Mouse (Mus musculus) heart, embryonic 10.5 days (tissue): ENCODE results near the gene Usp42. TPM values are rescaled to one million over a fixed set of nuclear protein-coding genes. Genes with fewer than 3 reads are reported as not detected.

Experiments used
- DNase-seq: peaks from one replicate; pipeline ENCODE4 v3.0.0-alpha.2; 2017; ENCODE audit warnings: low spot score
- H3K27ac ChIP-seq: fragments of 300-500 bp; sonication (generic); 2 replicates; pipeline ENCODE4 v1.5.1; 2016; ENCODE audit warnings: mild to moderate bottlenecking
- H3K27me3 ChIP-seq: fragments of 300-500 bp; sonication (generic); 2 replicates; pipeline ENCODE4 v1.6.1; 2016; ENCODE audit warnings: mild to moderate bottlenecking; ENCODE audit not compliant: poor library complexity, insufficient read depth, severe bottlenecking
- H3K36me3 ChIP-seq: fragments of 300-500 bp; sonication (generic); 2 replicates; pipeline ENCODE4 v1.6.1; 2016; ENCODE audit warnings: mild to moderate bottlenecking, moderate library complexity
- H3K4me1 ChIP-seq: fragments of 300-500 bp; sonication (generic); 2 replicates; pipeline ENCODE4 v1.6.1; 2016; ENCODE audit warnings: mild to moderate bottlenecking
- H3K4me3 ChIP-seq: fragments of 300-500 bp; sonication (generic); 2 replicates; pipeline ENCODE4 v1.5.1; 2016; ENCODE audit warnings: mild to moderate bottlenecking, moderate library complexity
- H3K9me3 ChIP-seq: fragments of 300-500 bp; sonication (generic); 2 replicates; pipeline ENCODE4 v1.6.1; 2016; ENCODE audit warnings: mild to moderate bottlenecking, moderate library complexity
- WGBS: fragments of 180-500 bp; shearing (Covaris S2); methylation state at CpG from one replicate; pipeline ENCODE4 v1.1.7; 2016; 5-methylcytosine and 5-hydroxymethylcytosine counted together
- polyA plus RNA-seq: library from polyadenylated mRNA; unstranded; fragments of >200 nt; fragmentation: Nextera tagmentation; extraction: Ambion mirVana; gene quantifications from 2 replicates; pipeline ENCODE4 v1.2.1, GENCODE M21; 2016

The Usp42 gene
- polyA plus RNA-seq, 1 experiment from 2014 or later: 15.9 TPM

DNA sequence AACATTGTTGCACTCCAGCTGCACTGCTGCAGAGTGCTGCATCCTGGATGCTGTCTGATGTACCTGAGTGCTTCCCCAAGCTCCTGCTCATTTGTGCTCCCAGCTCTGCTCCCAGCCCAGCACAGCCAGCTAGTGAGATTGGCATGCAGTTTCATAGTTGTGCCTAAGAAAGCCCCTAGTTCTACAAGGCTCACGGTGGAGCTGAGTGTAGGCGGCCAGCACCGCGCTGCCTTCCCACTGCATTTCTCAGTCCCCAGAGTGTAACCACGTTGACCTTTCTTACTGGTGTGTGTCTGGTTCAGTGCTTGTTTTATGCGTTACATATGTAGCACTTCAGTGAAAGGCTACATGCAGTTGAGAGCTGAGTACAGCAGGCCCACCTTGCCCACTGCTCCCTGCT is 48.4 kb downstream of the Usp42 start:
- 76% methylated on average over 6 of the region's 6 CpGs for WGBS
- no peak overlapping the region for H3K27ac ChIP-seq
- H3K4me1 ChIP-seq: peaks cover 20% of the 10 kb centered on the region
- H3K4me3 ChIP-seq: no peak overlapping the region
- DNase-seq: no peak
- H3K36me3 ChIP-seq: peaks cover 25% of the 10 kb centered on the region
- H3K27me3 ChIP-seq: no peaks in the 10 kb centered on the region
- no peaks in the 10 kb centered on the region for H3K9me3 ChIP-seq

DNA sequence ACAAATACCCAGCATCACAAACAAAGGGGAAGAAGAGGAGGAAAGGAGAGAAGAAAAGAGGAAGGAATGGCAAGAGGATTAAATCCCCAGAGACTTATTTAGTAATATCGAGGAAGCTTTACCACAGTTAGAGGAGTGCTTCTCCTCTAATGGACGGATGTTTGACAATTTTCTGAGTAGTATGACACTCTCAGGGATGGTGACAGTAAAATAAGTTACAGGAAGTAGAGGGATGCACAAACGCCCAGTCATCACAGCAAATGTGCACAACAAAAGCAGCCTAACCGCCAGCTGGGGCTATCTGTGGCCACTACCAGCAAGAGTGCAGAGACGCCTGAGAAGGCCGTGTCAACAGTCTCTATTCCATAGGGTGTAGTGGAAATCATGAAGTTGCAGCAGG is 52.4 kb downstream of the Usp42 start:
- Histone ChIP-seq H3K4me1 (peaks cover 39% of the 10 kb centered on the region), H3K9me3 (no peaks in the 10 kb centered on the region), H3K4me3 (no peak overlapping the region), H3K36me3 (no peaks in the 10 kb centered on the region), H3K27ac (no peak overlapping the region), H3K27me3 (no peaks in the 10 kb centered on the region)
- 71% methylated on average over 6 of the region's 6 CpGs for WGBS
- no peak for DNase-seq

DNA sequence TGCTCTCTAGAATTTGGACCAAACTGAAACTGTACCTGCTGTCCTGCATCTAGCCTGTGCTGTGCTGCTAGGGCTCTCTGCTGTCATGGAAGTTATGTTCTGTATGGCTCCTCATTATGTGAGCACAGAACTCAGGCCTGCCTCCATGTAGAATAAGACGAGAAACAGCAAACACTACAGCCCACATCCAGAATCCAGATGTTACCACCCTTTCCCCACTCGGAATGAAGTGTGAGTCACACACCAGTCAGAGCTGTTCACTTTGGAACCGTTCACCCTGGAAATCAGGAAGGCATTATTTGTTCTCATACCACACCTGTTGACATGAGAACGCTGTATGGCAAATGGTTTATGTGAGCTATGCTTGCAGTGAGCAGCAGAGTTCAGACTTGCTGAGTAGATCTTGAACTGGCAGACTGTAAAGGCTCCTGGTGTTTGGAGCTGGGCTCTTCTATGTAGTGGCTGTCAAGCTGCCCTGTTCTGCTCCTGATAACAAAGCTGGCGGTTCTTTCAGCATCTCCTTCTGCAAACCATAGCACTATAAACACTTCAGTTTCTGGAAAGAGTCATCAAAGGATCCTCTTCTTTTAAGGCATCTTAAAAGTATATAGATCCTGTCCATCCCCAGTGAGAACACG is 53.3 kb downstream of the Usp42 start:
- WGBS: 58% methylated on average over 6 of the region's 6 CpGs
- H3K4me3 ChIP-seq: no peak overlapping the region
- H3K4me1 ChIP-seq: peaks cover 33% of the 10 kb centered on the region
- no peak for DNase-seq
- no peak overlapping the region for H3K27ac ChIP-seq
- H3K27me3 ChIP-seq: no peaks in the 10 kb centered on the region
- H3K9me3 ChIP-seq: no peaks in the 10 kb centered on the region
- no peaks in the 10 kb centered on the region for H3K36me3 ChIP-seq

DNA sequence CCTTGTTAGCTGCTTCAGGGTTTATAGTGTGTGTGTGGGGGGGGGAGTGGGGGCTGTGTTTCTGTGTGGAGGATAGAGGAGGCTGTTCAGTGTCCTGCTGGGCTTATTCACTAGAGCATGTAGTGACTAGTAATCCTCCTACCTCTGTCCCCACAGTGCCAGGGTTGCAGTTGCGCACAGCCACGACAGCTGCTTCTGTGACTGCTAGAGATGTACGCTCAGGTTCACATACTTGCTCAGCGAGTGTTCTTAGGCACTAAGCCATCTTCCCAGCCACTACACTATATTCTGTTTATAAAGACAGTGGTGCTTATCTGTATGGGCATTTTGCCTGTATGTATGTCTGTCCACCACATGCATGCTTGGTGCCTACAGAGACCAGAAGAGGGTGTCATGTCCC is 54.7 kb downstream of the Usp42 start:
- H3K27me3 ChIP-seq: no peaks in the 10 kb centered on the region
- no peaks in the 10 kb centered on the region for H3K9me3 ChIP-seq
- H3K4me3 ChIP-seq: no peak overlapping the region
- H3K27ac ChIP-seq: no peak overlapping the region
- H3K36me3 ChIP-seq: no peaks in the 10 kb centered on the region
- no peak for DNase-seq
- H3K4me1 ChIP-seq: peaks cover 30% of the 10 kb centered on the region
- 88% methylated on average over 4 of the region's 4 CpGs for WGBS

DNA sequence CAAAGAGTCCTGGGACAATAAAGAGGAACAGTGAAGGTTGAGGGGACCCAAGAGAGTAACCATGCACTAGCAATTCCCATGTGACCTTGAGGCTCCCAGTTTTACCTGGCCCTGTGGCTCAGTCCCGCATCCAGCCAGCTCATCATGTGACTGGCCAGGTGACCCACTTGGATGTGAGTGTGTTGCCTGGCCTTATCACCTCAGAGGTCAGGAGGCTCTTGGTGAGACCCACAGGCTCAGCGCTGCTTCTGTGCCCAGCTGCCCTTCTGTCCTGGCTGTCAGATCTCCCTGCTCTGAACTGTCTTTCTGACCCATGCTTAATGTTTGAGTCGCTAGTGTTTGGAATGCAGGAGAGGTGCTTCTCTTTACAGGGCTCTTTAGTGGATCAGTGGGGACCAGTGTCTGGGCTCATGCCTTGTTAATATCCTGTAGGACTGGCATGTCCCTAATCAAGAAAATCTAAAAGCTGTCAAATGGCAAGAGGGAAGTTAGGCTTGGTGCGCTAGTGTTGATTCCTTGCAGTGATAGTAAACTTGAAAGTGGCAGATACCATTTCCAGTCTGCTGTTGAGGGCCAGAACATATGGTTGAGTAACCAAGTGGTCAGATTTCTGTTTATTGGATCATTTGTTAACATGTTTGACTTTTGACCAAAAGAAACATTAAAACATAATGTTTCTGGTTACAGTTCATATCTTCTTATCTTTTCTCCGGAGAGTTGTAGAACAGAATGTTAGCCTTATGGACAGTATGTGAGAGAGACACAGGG is 55.7 kb downstream of the Usp42 start:
- Histone ChIP-seq H3K27ac (no peak overlapping the region), H3K4me3 (no peak overlapping the region), H3K9me3 (no peaks in the 10 kb centered on the region), H3K36me3 (no peaks in the 10 kb centered on the region), H3K27me3 (no peaks in the 10 kb centered on the region), H3K4me1 (peaks cover 30% of the 10 kb centered on the region)
- no peak for DNase-seq
- 46% methylated on average over 5 of the region's 5 CpGs for WGBS

DNA sequence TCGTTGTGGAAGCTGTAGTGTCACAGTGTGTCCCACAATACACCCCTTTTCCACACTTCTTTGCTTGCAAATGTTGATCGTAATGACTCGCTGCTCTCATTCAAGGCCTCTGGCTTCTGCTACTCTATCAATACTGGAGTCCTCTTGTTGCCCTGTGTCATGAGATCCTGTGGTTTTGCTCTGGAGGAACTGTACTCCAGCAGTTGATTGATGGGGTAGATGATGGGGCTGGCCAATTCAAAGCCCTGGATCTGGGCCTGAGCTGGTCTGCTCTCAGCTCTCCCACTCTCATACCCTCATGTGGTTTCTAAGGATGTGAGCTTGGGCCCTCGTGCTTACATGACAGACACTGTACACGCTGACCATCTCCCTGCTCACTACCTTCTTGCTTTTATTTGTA is 57.5 kb downstream of the Usp42 start:
- H3K4me1 ChIP-seq: peaks cover 25% of the 10 kb centered on the region
- H3K27ac ChIP-seq: no peak overlapping the region
- no peaks in the 10 kb centered on the region for H3K36me3 ChIP-seq
- no peaks in the 10 kb centered on the region for H3K27me3 ChIP-seq
- no peak overlapping the region for H3K4me3 ChIP-seq
- WGBS: 83% methylated on average over 5 of the region's 5 CpGs
- no peaks in the 10 kb centered on the region for H3K9me3 ChIP-seq
- DNase-seq: no peak

DNA sequence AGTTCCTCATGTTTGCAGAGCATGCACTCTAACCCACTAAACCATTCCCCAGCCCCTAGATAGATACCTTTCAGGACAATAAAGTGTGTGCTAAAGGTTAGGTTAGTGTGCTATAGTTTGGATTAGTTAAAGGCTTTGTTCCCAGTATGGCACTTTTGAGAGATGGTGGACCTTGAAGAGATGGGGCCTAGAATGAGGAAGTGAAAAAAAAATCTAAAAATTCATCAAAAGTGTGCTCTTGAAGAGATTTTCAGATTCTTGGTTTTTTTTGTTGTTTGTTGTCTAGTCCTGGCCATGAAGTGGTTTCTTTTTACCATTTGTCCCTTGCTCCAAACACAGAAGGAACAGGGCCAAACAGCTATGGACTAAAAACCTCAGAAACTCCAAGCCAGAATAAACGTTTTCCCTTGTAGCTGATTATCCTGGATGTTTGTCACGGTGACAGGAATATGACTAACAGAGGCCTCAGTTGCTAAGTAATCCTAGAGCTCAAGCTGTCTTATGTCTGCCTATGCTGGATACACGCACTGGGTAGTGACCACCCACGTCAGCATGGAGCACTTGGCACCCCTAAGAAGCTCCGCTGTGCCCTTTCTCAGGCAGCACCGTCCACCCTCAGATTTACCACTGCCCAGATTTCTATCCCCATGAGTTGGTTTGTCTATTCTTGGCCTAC is 61.2 kb downstream of the Usp42 start:
- Histone ChIP-seq H3K9me3 (no peaks in the 10 kb centered on the region), H3K4me1 (peaks cover 5% of the 10 kb centered on the region), H3K27me3 (no peaks in the 10 kb centered on the region), H3K27ac (no peak overlapping the region), H3K36me3 (no peaks in the 10 kb centered on the region), H3K4me3 (no peak overlapping the region)
- DNase-seq: no peak
- 87% methylated on average over 6 of the region's 6 CpGs for WGBS

DNA sequence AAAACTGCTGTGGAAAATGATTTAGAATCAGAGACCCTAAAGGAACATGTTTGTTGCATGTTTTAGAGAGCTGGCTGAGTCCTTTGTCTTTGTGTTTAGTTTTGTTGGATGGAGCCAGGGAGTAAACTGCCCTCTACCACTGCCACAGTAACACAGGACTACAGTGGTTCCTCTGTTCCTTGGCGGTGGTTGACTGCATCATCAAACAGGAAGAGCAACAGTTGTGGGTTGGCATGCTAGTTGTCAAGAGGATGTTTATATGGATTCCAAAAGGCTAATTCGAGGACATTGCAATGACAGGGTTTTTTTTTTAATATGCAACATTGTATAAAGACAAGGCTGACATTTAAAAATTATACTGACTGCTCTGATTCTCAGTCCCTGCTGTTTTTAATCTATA is 62.2 kb downstream of the Usp42 start:
- Histone ChIP-seq H3K36me3 (no peaks in the 10 kb centered on the region), H3K27ac (peak overlapping the region; percentile 59), H3K9me3 (no peaks in the 10 kb centered on the region), H3K27me3 (no peaks in the 10 kb centered on the region), H3K4me1 (peaks cover 4% of the 10 kb centered on the region), H3K4me3 (no peak overlapping the region)
- no peak for DNase-seq
- WGBS: 59% methylated on average over 2 of the region's 2 CpGs

DNA sequence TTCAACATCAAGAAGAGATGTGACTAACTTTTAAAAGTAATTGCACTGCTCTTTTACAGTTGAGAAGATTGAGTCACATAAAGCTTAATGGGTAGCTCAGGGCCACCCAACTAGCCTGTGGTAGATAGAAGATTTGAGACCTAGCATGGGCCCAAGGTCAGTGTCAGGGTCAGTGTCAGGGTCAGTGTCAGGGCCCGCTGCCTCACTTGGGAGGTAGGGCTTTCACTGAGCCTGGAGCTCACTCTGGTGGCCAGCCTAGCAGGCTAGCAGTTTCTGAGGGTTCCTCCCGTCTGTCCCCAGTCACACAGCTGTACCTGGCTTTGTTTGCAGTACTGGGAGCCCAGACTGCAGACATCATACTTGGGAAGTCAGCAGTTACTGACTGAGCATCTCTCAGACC is 62.7 kb downstream of the Usp42 start:
- Histone ChIP-seq H3K4me3 (no peak overlapping the region), H3K9me3 (no peaks in the 10 kb centered on the region), H3K4me1 (peaks cover 4% of the 10 kb centered on the region), H3K27me3 (no peaks in the 10 kb centered on the region), H3K36me3 (no peaks in the 10 kb centered on the region), H3K27ac (peak overlapping the region; percentile 59)
- WGBS: 31% methylated on average over 2 of the region's 2 CpGs
- DNase-seq: no peak

DNA sequence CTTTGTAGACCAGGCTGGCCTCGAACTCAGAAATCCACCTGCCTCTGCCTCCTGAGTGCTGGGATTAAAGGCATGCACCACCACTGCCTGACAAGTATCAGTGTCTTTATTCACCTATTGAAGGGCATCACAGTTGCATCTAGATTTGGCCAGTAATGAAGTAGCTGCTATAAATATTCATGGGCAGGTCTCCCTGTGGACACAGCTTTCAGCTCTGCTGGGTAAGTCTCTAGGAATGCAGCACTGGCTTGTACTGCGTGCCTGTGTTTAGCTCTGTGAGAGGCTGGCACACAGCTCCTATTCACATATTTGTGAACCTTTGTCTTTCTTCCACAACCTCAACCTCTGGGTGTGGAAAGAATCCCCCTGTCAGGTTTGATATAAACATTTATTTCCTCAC is 63.2 kb downstream of the Usp42 start:
- Histone ChIP-seq H3K9me3 (no peaks in the 10 kb centered on the region), H3K4me3 (no peak overlapping the region), H3K27me3 (no peaks in the 10 kb centered on the region), H3K4me1 (peaks cover 5% of the 10 kb centered on the region), H3K36me3 (no peaks in the 10 kb centered on the region), H3K27ac (no peak overlapping the region)
- no peak for DNase-seq
- 57% methylated on average over 2 of the region's 2 CpGs for WGBS

DNA sequence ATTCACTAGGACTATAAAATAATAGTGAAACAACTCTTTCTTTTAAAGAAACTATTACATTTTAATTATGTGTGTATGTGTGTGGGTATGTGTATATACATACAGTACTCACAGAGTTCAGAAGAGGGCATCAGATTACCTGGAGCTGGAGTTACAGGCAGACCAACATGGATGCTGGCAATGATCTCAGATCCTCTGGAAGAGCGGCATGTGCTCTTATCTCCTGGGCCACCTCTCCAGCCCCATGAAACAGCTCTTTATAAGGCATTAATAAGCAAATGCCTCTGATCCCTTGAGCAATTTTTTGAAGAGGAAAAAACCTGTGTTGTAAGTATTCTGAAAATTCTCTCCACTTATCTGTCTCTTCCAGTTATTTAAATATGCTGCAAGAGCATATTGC is 66.1 kb downstream of the Usp42 start:
- Histone ChIP-seq H3K27me3 (no peaks in the 10 kb centered on the region), H3K27ac (no peak overlapping the region), H3K36me3 (no peaks in the 10 kb centered on the region), H3K4me3 (no peak overlapping the region), H3K4me1 (peaks cover 15% of the 10 kb centered on the region), H3K9me3 (no peaks in the 10 kb centered on the region)
- DNase-seq: no peak
- WGBS: 86% methylated on average over 1 of the region's 1 CpGs

DNA sequence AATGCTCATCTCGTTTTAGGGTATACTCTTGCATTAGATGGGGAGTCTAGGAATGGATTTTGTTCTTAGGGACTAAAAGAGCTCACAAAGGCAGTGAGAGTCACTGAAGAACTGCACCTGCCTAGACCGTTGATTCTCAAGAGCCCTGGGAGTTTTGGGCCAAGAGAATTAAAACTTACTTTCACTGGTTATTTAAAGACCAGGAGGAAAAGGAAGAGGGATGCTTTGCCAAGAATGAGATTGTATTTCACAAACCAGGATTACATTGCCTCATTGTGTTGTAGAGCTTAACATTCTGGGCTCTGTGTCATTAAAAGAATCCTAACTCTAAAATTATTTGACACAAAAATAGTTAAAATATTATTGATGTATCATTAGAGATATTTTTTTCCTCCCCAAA is 66.5 kb downstream of the Usp42 start:
- Histone ChIP-seq H3K36me3 (no peaks in the 10 kb centered on the region), H3K9me3 (no peaks in the 10 kb centered on the region), H3K4me3 (no peak overlapping the region), H3K4me1 (peaks cover 15% of the 10 kb centered on the region), H3K27ac (no peak overlapping the region), H3K27me3 (no peaks in the 10 kb centered on the region)
- no peak for DNase-seq
- WGBS: 86% methylated on average over 2 of the region's 2 CpGs

DNA sequence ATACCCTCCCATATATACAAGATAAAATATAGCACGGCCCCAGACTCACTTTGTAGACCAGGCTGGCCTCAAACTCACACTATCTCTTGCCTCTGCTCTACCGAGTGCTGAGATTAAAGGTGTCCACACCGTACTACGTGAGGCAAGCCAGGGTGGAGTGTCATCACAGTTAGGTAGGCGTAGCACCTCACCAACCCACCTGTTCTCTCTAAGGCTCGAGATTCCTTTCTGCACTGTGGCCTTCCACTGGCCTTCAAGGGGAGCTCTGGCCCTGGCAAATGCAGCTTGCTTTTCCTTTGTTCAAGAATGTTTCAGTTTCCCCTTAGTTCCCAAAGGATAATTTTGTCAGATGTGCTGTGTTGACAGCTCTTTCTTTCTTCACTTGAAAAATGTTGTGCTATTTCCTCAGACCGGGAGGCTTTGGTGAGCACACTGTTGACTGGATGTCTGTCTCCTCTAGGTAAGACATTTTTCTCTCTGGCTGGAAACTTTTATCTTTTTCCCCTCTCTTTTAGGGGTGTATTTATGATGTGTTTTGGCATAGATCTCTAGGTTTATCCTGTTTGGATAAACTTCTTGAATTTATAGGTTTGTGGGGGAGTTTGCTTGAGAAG is 68.9 kb downstream of the Usp42 start:
- Histone ChIP-seq H3K4me3 (no peak overlapping the region), H3K36me3 (no peaks in the 10 kb centered on the region), H3K4me1 (peaks cover 17% of the 10 kb centered on the region), H3K27me3 (no peaks in the 10 kb centered on the region), H3K9me3 (no peaks in the 10 kb centered on the region), H3K27ac (no peak overlapping the region)
- 63% methylated on average over 7 of the region's 7 CpGs for WGBS
- DNase-seq: no peak
